Mouse (Mus musculus) embryonic facial prominence, embryonic 11.5 days (tissue): ENCODE measurements around the gene Eif5a. TPM values are rescaled to one million over a fixed set of nuclear protein-coding genes. Genes with fewer than 3 reads are reported as not detected.

ENCODE experiments used
- ATAC-seq: fragments of 200-750 bp; cut with Nextera tagmentation; replicated peaks from 2 replicates; pipeline ENCODE4 v1.8.0; 2017; ENCODE audit warnings: low read depth; ENCODE audit not compliant: insufficient number of reproducible peaks, low FRiP score, low TSS enrichment
- DNase-seq: peaks from one replicate; pipeline ENCODE4 v3.0.0-alpha.2; 2015; ENCODE audit warnings: low spot score
- H3K27ac ChIP-seq: fragments of 300-500 bp; sonication (generic); replicated peaks from 2 replicates; pipeline ENCODE4 v1.5.1; 2014; ENCODE audit warnings: mild to moderate bottlenecking, low read depth, low read length, control low read depth
- H3K27me3 ChIP-seq: fragments of 300-500 bp; sonication (generic); 2 replicates; pipeline ENCODE4 v1.6.1; 2014; ENCODE audit warnings: mild to moderate bottlenecking, low read length, moderate library complexity, mixed read lengths; ENCODE audit not compliant: control insufficient read depth, insufficient read depth
- H3K36me3 ChIP-seq: fragments of 300-500 bp; sonication (generic); replicated peaks from 2 replicates; pipeline ENCODE4 v1.6.1; 2014; ENCODE audit warnings: low read depth, mild to moderate bottlenecking, low read length, moderate library complexity, mixed read lengths; ENCODE audit not compliant: control insufficient read depth, insufficient read depth
- H3K4me1 ChIP-seq: fragments of 300-500 bp; sonication (generic); 2 replicates; pipeline ENCODE4 v1.6.1; 2014; ENCODE audit warnings: low read length, mixed read lengths; ENCODE audit not compliant: control insufficient read depth, insufficient read depth
- H3K4me2 ChIP-seq: fragments of 300-500 bp; sonication (generic); 2 replicates; pipeline ENCODE4 v1.6.1; 2014; ENCODE audit warnings: low read depth, mild to moderate bottlenecking, control low read depth, low read length, moderate library complexity
- H3K4me3 ChIP-seq: fragments of 300-500 bp; sonication (generic); 2 replicates; pipeline ENCODE4 v1.5.1; 2014; ENCODE audit warnings: low read depth, low read length, control low read depth
- H3K9ac ChIP-seq: fragments of 300-500 bp; sonication (generic); replicated peaks from 2 replicates; pipeline ENCODE4 v1.6.1; 2014; ENCODE audit warnings: mild to moderate bottlenecking, control low read depth, low read length
- H3K9me3 ChIP-seq: fragments of 300-500 bp; sonication (generic); replicated peaks from 2 replicates; pipeline ENCODE4 v1.6.1; 2016; ENCODE audit warnings: mild to moderate bottlenecking, low read length, inconsistent platforms, mixed read lengths; ENCODE audit not compliant: control insufficient read depth
- WGBS: fragments of 180-500 bp; shearing (Covaris S2); extraction: QIAGEN DNeasy Blood & Tissue Kit; methylation state at CpG from one replicate; pipeline ENCODE4 v1.1.7; 2014; 5-methylcytosine and 5-hydroxymethylcytosine counted together
- polyA plus RNA-seq: library from polyadenylated mRNA; unstranded; fragments of >200 nt; fragmentation: Nextera tagmentation; extraction: Ambion mirVana; gene quantifications from 2 replicates; pipeline ENCODE4 v1.2.1, GENCODE M21; 2014

The Eif5a gene
- polyA plus RNA-seq, 1 experiment from 2014 or later, result 2,030 TPM

GRCm38 (mm10) chr11:69886907-69887635, 34.7 kb downstream of the Eif5a start:
- H3K27me3 ChIP-seq, result no peaks in the 10 kb centered on the region
- no peak for ATAC-seq
- no peak overlapping the region for H3K9ac ChIP-seq
- no peak overlapping the region for H3K27ac ChIP-seq
- H3K4me3 ChIP-seq, result no peak overlapping the region
- H3K4me1 ChIP-seq, result no peaks in the 10 kb centered on the region
- no peaks in the 10 kb centered on the region for H3K36me3 ChIP-seq
- WGBS, result 78% methylated on average over 8 of the region's 8 CpGs
- no peaks in the 10 kb centered on the region for H3K9me3 ChIP-seq
- DNase-seq, result no peak
- H3K4me2 ChIP-seq, result no peak overlapping the region

GRCm38 (mm10) chr11:69884663-69885062, 37.1 kb downstream of the Eif5a start:
- Histone ChIP-seq H3K4me2 (no peak overlapping the region), H3K4me1 (0 out of 2 replicates have a peak, but pooled peaks cover 2% of the 10 kb centered on the region), H3K27ac (no peak overlapping the region), H3K4me3 (no peak overlapping the region), H3K27me3 (no peaks in the 10 kb centered on the region), H3K9me3 (no peaks in the 10 kb centered on the region), H3K36me3 (no peaks in the 10 kb centered on the region), H3K9ac (no peak overlapping the region; the same call in 1 of the 2 replicates)
- 81% methylated on average over 8 of the region's 8 CpGs for WGBS
- DNase-seq, result no peak
- no peak for ATAC-seq

DNA sequence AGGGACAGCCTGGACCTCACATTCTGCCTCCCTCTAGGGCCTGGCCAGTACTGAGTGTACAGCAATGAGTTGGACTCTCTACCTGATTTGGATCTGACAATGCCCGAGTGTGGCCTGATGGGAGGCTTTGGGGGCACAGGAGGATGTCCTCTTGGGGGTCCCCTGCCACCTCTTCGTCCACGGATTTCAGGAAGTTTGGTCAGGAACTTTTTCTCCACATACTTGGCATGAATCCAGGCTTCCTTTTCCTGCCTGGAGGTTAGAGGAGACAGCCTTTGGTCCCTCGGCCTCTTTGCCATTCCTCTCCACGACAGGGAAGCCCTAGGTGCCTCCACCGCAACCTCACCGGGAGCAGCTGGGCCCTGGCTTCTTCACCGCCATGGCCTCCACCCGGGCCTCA, 37.5 kb downstream of the Eif5a start:
- H3K27ac ChIP-seq, result no peak overlapping the region
- DNase-seq (no peak), ATAC-seq (no peak)
- H3K27me3 ChIP-seq, result no peaks in the 10 kb centered on the region
- H3K36me3 ChIP-seq, result no peaks in the 10 kb centered on the region
- WGBS, result 86% methylated on average over 9 of the region's 9 CpGs
- 0 out of 2 replicates have a peak, but pooled peaks cover 2% of the 10 kb centered on the region for H3K4me1 ChIP-seq
- peak overlapping the region; percentile 34; the same call in 1 of the 2 replicates for H3K9ac ChIP-seq
- no peaks in the 10 kb centered on the region for H3K9me3 ChIP-seq
- H3K4me2 ChIP-seq, result no peak overlapping the region
- no peak overlapping the region for H3K4me3 ChIP-seq

DNA sequence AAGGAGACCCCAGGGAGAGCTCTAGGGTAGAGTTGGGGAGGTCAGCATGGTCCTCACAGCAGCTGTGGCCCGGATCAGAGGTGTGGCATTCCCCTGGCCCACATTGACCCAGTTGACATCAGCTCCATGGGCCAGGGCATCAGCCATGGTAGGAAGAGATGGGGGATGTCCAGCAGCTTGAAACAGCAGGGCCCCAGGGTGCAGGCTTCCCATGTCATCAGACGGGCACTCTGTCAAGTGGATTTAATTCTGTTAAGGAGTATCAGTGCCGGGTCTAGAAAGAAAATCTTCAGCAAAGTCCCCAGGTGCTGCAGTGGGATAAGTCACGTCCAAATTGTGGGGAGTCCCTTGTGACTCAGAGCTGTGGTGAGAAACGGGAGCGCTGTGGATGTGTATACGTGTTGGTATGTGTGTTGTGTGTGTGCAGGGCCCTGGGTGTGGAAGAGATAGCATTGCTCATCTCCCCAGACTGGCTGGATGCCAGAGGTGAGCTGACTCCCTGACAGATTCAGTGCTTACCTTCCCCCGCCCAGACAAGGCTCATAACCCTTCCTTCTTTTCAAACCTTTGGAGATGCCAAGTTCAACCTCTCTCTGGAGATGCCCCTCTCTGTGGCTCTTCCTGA, 38.1 kb downstream of the Eif5a start:
- no peak overlapping the region for H3K4me2 ChIP-seq
- WGBS, result 86% methylated on average over 8 of the region's 8 CpGs
- no peaks in the 10 kb centered on the region for H3K9me3 ChIP-seq
- no peak overlapping the region for H3K9ac ChIP-seq
- 0 out of 2 replicates have a peak, but pooled peaks cover 2% of the 10 kb centered on the region for H3K4me1 ChIP-seq
- no peaks in the 10 kb centered on the region for H3K36me3 ChIP-seq
- H3K27ac ChIP-seq, result no peak overlapping the region
- ATAC-seq (no peak), DNase-seq (no peak)
- H3K27me3 ChIP-seq, result no peaks in the 10 kb centered on the region
- no peak overlapping the region for H3K4me3 ChIP-seq

DNA sequence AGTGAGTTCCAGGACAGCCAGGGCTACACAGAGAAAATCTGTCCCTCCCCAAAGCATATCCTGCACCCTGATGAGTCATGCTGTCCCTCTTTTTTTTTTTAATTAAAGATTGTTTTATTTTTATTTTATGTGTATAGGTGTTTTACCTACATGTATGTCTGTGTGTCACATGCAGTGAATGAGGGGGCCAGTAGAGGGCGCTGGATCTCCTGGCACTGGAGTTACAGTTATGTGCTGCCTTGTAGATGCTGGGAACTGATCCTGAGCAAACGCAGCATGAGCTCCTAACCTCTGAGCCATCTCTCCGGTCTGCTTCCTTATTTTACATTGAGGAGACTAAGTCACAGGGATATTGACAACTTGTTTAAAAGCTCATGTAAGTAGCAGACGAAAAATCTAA, 38.7 kb downstream of the Eif5a start:
- Histone ChIP-seq H3K36me3 (no peaks in the 10 kb centered on the region), H3K27me3 (no peaks in the 10 kb centered on the region), H3K4me2 (no peak overlapping the region), H3K27ac (no peak overlapping the region), H3K4me1 (0 out of 2 replicates have a peak, but pooled peaks cover 2% of the 10 kb centered on the region), H3K9ac (no peak overlapping the region), H3K4me3 (no peak overlapping the region), H3K9me3 (no peaks in the 10 kb centered on the region)
- ATAC-seq (no peak), DNase-seq (peak; percentile 14)
- WGBS, result 64% methylated on average over 4 of the region's 4 CpGs

- Histone ChIP-seq H3K4me3 (peak overlapping the region; percentile 45), H3K27me3 (no peaks in the 10 kb centered on the region), H3K9me3 (no peaks in the 10 kb centered on the region), H3K4me1 (peaks cover 4% of the 10 kb centered on the region; the same call in 1 of the 2 replicates), H3K36me3 (no peaks in the 10 kb centered on the region), H3K4me2 (peak overlapping the region; percentile 69), H3K27ac (peak overlapping the region; percentile 69; the same call in 1 of the 2 replicates), H3K9ac (peak overlapping the region; percentile 64)
- DNase-seq (no peak), ATAC-seq (no peak)
- 58% methylated on average over 21 of the region's 21 CpGs for WGBS
Observed at GRCm38 (mm10) chr11:69881787-69882670, 39.7 kb downstream of the Eif5a start.

DNA sequence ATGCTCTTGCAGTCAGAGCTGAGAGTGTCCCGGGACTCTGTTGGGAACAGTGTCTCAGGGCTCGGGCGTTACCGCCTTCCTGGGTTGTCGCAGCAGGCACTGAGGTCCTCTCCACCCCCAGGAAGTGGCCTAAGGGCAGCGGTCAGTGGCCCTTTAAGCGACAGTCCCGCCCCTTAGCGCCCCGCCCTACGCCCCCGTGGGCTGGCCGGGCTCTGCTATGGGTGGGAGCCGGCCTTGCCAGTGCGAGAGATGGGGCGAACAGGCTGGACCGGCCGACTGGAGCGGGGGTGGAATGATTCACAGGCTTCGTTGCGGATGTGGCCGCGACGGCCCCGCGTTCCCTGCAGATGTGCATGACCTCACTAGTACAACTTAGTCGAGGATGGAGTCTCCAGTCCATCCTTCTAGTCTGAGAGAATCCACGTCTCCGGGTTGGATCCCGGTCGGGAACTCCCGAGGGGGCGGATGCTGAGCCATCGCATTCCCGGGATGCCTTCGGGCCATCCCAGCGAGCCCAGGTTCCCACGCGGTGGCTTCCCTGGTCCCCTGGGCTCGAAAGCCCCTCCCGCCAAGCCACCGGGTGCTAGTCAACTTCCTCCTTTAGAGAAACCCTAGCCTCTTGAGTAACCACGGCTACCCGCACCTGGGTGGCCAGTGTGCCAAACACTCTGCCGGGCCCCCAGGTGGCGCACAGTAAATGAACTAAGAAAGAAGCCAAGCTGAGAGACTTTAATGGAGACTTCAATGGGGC, 40.7 kb downstream of the Eif5a start, which contains the start of gene Kctd11:
Gene Kctd11, minus strand, starts transcription at position 554 of the 751 bp plus-strand sequence.
- 0% methylated on average over 44 of the region's 46 CpGs for WGBS
- DNase-seq, result peak; percentile 79
- H3K4me2 ChIP-seq, result peak within 1 kb of the TSS; percentile 69
- no peaks in the 10 kb centered on the region for H3K36me3 ChIP-seq
- H3K4me3 ChIP-seq, result peak within 1 kb of the TSS; percentile 45
- peak within 1 kb of the TSS; percentile 64 for H3K9ac ChIP-seq
- peak within 1 kb of the TSS; percentile 69 for H3K27ac ChIP-seq
- H3K27me3 ChIP-seq, result no peaks in the 10 kb centered on the region
- ATAC-seq, result peak; percentile 64
- H3K4me1 ChIP-seq, result peaks cover 5% of the 10 kb centered on the region; the same call in 1 of the 2 replicates
- no peaks in the 10 kb centered on the region for H3K9me3 ChIP-seq
